Mouse (Mus musculus): ENCODE results near the gene Kctd20. TPM values are rescaled to one million over a fixed set of nuclear protein-coding genes. Genes with fewer than 3 reads are reported as not detected.

Kctd20 gene
- polyA plus RNA-seq, 1 experiment from 2014 or later, result 78.9 TPM

DNA sequence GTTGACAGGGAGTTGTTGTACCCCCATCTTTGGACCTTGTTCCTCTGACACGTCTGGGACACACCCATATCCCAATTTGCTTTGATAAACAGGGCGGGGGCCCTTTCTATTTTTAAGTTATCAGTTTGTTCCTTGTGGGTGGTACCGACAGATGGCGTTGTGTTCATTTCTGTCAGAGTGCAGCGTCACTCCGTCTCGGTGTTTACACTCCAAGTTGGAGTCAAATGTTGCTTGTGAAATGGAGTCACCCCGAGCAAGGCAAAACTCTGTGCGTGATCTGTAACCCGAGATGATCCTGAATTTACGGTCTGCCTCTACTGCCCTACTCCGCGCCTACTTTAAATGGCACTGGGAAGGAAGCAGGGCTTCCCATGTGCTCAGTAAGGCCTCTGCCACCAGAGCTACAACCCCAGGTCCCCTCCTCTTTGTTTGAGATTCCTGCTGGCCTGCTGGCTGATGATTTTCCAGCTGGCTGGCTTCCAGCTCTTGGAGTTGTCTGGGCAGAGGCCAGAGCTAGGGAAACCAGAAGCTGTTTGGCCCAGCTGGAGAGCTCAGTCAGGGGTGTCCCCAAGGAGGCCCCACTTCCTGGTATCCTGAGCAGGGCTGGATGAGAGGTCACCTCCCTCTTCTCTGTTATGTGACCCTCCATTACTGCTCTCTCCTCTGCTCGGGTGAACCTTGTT, 21.2 kb upstream of the Kctd20 start:
- H3K27me3 ChIP-seq (ENCODE audit: control insufficient read depth, insufficient read depth, low read length), result no peaks in the 10 kb centered on the region
- H3K4me1 ChIP-seq (replicated peaks; ENCODE audit: control insufficient read depth, insufficient read depth, low read length), result peaks cover 9% of the 10 kb centered on the region
- no peaks in the 10 kb centered on the region for H3K9me3 ChIP-seq (ENCODE audit: control insufficient read depth, low read length)
- ATAC-seq (ENCODE audit: low FRiP score) (peak; percentile 59), DNase-seq (ENCODE audit: low spot score) (peak; percentile 81)
- no peak overlapping the region for H3K4me3 ChIP-seq (replicated peaks; ENCODE audit: low read length)
- H3K4me2 ChIP-seq (replicated peaks), result peak overlapping the region; percentile 15; the same call in 1 of the 2 replicates
- peak overlapping the region; percentile 27 for H3K27ac ChIP-seq
- H3K36me3 ChIP-seq (replicated peaks; ENCODE audit: control insufficient read depth, insufficient read depth), result no peaks in the 10 kb centered on the region
- H3K9ac ChIP-seq, result no peak overlapping the region
- WGBS, result 19% methylated on average over 14 of the region's 14 CpGs

DNA sequence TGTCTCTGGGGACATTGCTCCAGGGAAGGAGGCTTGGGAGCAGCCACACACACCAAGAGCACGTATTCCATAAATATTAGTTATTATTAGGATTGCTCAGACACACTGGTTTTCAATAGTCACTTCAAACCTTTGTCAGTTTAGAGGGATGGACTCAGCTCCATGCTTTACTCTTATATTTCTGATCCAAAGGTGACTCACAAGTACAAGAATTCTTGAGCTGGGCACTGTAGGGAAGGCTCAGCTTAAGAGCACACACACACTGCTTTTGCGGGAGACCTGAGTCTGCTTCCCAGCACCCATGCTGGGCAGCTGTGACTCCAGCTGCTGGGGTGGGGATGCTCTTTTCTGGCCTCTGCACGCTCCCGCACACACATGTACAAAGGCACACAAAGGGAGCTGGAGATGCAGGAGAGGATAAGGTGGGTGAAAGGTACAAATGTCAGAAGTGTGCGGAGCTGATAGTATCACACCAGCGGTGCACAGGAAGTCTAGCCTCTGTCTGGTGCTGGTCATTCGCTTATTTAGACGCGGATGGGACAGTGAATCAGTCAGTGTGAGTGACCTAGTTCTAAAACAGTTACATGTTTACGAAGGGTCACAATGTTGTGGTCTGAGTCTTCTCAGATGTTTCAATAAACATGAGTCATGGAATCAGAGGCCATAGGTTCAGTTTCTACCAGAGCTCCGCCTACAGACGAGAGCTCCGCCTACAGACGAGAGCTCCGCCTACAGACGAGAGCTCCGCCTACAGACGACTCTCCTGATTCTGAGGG, 20.1 kb upstream of the Kctd20 start:
- no peak for ATAC-seq (ENCODE audit: low FRiP score)

DNA sequence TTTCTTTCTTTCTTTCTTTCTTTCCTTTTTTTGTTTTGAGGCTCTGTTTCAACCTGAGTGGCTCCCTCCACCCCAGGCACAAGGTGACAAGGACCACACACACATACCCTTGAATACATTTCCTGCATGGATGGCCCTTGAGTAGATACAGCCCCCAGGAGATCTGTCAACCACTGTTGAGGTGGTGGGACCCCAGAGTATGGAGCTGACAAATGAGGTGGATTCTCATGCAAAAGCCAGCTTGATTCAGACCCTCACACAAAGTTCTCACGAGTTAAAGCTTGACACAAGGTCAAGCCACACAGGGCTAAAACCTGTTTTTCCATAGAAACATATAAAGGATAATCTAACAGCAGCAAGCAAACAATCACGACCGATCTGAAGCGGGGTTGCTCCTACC, 19.5 kb upstream of the Kctd20 start:
- Histone ChIP-seq H3K4me1 (replicated peaks; ENCODE audit: control insufficient read depth, insufficient read depth, low read length) (peaks cover 9% of the 10 kb centered on the region), H3K9ac (no peak overlapping the region), H3K4me3 (replicated peaks; ENCODE audit: low read length) (no peak overlapping the region), H3K27me3 (ENCODE audit: control insufficient read depth, insufficient read depth, low read length) (no peaks in the 10 kb centered on the region), H3K4me2 (replicated peaks) (no peak overlapping the region), H3K9me3 (ENCODE audit: control insufficient read depth, low read length) (no peaks in the 10 kb centered on the region), H3K36me3 (replicated peaks; ENCODE audit: control insufficient read depth, insufficient read depth) (no peaks in the 10 kb centered on the region), H3K27ac (no peak overlapping the region)
- 92% methylated on average over 4 of the region's 4 CpGs for WGBS
- ATAC-seq (ENCODE audit: low FRiP score) (no peak), DNase-seq (ENCODE audit: low spot score) (no peak)

More for the DNA sequence above, 20.1 kb upstream of the Kctd20 start:
- H3K27me3 ChIP-seq (ENCODE audit: control insufficient read depth, insufficient read depth, low read length), result no peaks in the 10 kb centered on the region
- peaks cover 9% of the 10 kb centered on the region for H3K4me1 ChIP-seq (replicated peaks; ENCODE audit: control insufficient read depth, insufficient read depth, low read length)
- no peak overlapping the region for H3K4me2 ChIP-seq (replicated peaks)
- no peaks in the 10 kb centered on the region for H3K36me3 ChIP-seq (replicated peaks; ENCODE audit: control insufficient read depth, insufficient read depth)
- H3K9ac ChIP-seq, result no peak overlapping the region
- no peak overlapping the region for H3K4me3 ChIP-seq (replicated peaks; ENCODE audit: low read length)
- DNase-seq (ENCODE audit: low spot score), result no peak
- no peak overlapping the region for H3K27ac ChIP-seq
- H3K9me3 ChIP-seq (ENCODE audit: control insufficient read depth, low read length), result no peaks in the 10 kb centered on the region
- 93% methylated on average over 18 of the region's 18 CpGs for WGBS

DNA sequence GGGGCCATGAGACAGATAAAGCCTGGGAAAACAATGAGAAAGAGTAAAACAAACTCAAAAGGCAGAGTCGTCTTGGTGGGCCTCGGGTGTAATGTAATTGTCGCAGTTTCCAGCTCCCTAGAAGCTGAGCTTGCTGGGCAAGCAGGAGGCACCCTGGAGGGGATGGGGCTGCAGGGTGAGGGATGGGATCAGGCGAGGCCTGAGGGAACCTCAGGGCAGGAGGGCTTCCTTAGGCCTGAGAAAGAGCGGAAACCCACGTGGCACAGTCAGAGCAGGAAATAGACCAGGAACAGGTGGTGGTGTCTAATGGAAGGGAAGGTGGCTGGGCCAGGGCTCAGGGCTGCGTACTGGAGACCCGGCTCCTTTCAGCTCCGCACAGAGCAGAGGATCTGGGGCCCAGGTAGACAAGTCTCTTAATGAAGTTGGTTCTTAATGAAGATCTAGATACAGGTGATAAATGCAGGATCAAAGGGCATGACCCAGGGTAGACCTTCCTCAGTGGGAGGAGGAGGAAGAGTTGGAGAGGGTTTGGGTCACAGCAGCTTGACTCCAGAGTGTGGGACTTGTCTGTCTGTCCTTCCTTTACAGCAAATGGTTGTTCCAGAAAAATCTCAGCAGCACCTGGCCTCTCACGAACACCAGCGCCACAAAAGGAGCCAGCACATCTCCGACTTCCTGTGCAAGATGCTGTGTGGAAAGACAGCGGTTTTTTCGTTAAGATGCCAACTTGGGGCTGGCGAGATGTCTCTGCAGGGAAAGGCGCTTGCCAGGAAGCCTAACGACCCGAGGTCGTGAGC, 17.4 kb upstream of the Kctd20 start:
- 76% methylated on average over 19 of the region's 19 CpGs for WGBS
- Histone ChIP-seq H3K4me3 (replicated peaks; ENCODE audit: low read length) (no peak overlapping the region), H3K36me3 (replicated peaks; ENCODE audit: control insufficient read depth, insufficient read depth) (no peaks in the 10 kb centered on the region), H3K27me3 (ENCODE audit: control insufficient read depth, insufficient read depth, low read length) (no peaks in the 10 kb centered on the region), H3K27ac (no peak overlapping the region), H3K9ac (no peak overlapping the region), H3K4me1 (replicated peaks; ENCODE audit: control insufficient read depth, insufficient read depth, low read length) (peaks cover 9% of the 10 kb centered on the region), H3K9me3 (ENCODE audit: control insufficient read depth, low read length) (no peaks in the 10 kb centered on the region), H3K4me2 (replicated peaks) (no peak overlapping the region)
- no peak for DNase-seq (ENCODE audit: low spot score)
- no peak for ATAC-seq (ENCODE audit: low FRiP score)

DNA sequence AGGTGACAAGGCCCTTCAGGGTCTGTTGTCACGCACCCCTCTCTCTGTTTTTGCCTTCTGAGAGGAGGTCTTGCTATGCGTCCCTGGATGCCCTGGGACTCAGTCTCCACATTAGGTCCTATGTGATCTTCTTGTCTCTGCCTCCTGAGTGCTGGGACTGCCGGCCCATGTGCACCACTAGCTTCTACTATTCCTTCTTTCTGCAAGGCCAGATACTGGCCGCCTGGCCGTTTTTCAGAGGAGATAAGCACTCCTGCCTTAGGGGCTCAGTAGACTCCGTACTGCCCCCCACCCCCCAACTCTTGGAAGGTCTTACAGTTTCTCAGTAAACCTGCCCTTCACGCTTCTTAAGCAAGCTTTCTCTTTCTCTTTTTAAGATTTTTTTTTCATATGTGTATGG, 15.6 kb upstream of the Kctd20 start:
- H3K27me3 ChIP-seq (ENCODE audit: control insufficient read depth, insufficient read depth, low read length), result no peaks in the 10 kb centered on the region
- H3K27ac ChIP-seq, result no peak overlapping the region
- DNase-seq (ENCODE audit: low spot score), result no peak
- H3K9me3 ChIP-seq (ENCODE audit: control insufficient read depth, low read length), result no peaks in the 10 kb centered on the region
- H3K9ac ChIP-seq, result no peak overlapping the region
- no peak for ATAC-seq (ENCODE audit: low FRiP score)
- no peaks in the 10 kb centered on the region for H3K4me1 ChIP-seq (replicated peaks; ENCODE audit: control insufficient read depth, insufficient read depth, low read length)
- no peak overlapping the region for H3K4me2 ChIP-seq (replicated peaks)
- no peaks in the 10 kb centered on the region for H3K36me3 ChIP-seq (replicated peaks; ENCODE audit: control insufficient read depth, insufficient read depth)
- no peak overlapping the region for H3K4me3 ChIP-seq (replicated peaks; ENCODE audit: low read length)
- 91% methylated on average over 7 of the region's 7 CpGs for WGBS

DNA sequence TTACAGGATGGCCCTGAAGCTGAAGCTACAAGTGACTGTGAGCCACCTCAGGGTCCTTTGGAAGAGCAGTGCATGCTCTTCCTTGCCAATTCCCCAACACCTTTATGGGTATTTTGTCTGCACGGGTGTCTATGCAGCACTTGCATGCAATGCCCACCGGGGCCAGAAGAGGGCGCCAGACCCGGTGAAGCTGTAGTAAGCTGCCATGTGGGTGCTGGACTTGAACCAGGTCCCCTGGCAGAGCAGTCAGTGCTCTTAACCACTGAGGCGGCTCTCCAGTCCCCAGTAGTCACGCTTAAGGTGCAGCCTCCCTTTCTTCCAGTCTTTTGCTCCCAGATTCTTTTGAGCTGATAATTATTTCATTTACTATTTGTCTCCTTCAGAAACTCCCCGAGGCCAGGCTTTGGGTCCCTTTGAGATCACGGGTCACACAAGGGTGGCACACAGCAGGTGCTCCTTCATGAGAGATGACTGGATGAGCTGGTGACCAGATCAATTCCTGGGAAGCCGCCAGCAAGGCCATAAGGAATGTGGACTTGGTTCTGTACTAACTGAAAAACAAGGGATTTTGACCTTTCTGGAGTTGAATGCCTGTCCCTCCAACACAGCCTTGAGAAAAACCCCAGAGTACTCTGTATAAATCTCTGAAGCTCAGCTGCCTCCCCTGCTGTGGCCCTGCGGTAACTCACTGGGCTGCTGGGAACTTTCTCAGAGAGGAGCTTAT, 15.0 kb upstream of the Kctd20 start:
- H3K27me3 ChIP-seq (ENCODE audit: control insufficient read depth, insufficient read depth, low read length), result no peaks in the 10 kb centered on the region
- ATAC-seq (ENCODE audit: low FRiP score) (no peak), DNase-seq (ENCODE audit: low spot score) (no peak)
- no peak overlapping the region for H3K9ac ChIP-seq
- H3K9me3 ChIP-seq (ENCODE audit: control insufficient read depth, low read length), result no peaks in the 10 kb centered on the region
- H3K4me2 ChIP-seq (replicated peaks), result no peak overlapping the region
- H3K4me1 ChIP-seq (replicated peaks; ENCODE audit: control insufficient read depth, insufficient read depth, low read length), result no peaks in the 10 kb centered on the region
- no peak overlapping the region for H3K4me3 ChIP-seq (replicated peaks; ENCODE audit: low read length)
- 86% methylated on average over 10 of the region's 10 CpGs for WGBS
- H3K36me3 ChIP-seq (replicated peaks; ENCODE audit: control insufficient read depth, insufficient read depth), result no peaks in the 10 kb centered on the region
- H3K27ac ChIP-seq, result no peak overlapping the region

DNA sequence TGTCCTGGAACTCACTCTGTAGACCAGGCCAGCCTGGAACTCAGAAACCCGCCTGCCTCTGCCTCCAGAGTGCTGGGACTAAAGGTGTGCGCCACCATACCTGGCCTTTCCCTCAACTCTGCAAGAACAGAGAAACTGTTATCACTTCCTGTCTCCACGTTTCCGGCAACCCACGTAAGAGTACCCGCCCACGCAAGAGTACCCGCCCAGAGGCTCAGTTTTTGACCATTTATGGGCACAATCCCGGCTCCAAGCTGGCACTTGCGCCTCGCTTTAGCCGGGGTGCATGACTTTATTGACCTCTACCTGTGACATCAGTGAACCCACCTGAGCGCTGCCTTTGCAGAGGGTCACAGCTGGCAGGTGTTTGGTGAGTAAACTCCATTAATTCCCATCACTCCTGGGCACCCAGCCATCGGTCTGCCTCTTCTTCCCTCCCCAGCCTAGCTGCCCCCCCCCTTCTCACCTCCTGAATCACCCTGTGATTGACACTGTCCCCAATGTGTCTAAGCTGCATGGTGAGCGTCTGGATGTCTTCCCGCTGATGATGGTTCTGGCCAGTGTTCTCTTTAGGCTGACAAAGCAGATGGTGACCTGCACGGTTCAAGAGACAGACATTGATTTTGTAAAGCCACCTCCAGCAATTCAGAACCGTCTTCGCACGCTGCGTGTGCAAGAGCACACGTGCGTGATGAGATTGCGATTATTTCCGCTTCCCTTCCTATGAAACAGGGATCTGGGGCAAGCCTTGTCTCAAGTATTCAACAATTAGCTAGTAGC, 10.8 kb upstream of the Kctd20 start:
- DNase-seq (ENCODE audit: low spot score) (peak; percentile 32), ATAC-seq (ENCODE audit: low FRiP score) (no peak)
- Histone ChIP-seq H3K27me3 (ENCODE audit: control insufficient read depth, insufficient read depth, low read length) (no peaks in the 10 kb centered on the region), H3K4me1 (replicated peaks; ENCODE audit: control insufficient read depth, insufficient read depth, low read length) (no peaks in the 10 kb centered on the region), H3K4me3 (replicated peaks; ENCODE audit: low read length) (no peak overlapping the region), H3K27ac (no peak overlapping the region), H3K9ac (no peak overlapping the region), H3K4me2 (replicated peaks) (no peak overlapping the region), H3K36me3 (replicated peaks; ENCODE audit: control insufficient read depth, insufficient read depth) (no peaks in the 10 kb centered on the region), H3K9me3 (ENCODE audit: control insufficient read depth, low read length) (no peaks in the 10 kb centered on the region)
- 83% methylated on average over 25 of the region's 25 CpGs for WGBS

DNA sequence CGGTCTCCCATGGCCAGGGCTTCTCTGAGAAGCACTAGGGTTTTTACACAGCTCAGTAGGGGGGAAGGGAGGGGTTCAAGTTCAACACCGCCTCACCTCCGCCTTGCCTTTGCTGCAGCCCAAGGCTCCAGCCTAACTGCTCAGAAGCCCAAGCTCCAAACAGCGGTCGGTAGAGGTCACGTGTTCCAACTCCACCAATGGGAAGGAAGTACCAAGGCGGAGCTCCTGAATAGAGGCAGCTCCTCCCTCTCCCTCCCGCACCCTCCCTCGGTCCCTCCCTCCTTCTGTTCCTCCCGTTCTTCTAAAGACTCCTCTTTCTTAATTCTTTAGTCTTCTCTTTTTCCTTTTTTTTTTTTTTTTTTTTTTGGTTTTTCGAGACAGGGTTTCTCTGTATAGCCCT, 9.6 kb upstream of the Kctd20 start:
- no peaks in the 10 kb centered on the region for H3K36me3 ChIP-seq (replicated peaks; ENCODE audit: control insufficient read depth, insufficient read depth)
- no peaks in the 10 kb centered on the region for H3K4me1 ChIP-seq (replicated peaks; ENCODE audit: control insufficient read depth, insufficient read depth, low read length)
- peaks cover under 1% of the 10 kb centered on the region; the same call in 1 of the 2 replicates for H3K9me3 ChIP-seq (ENCODE audit: control insufficient read depth, low read length)
- no peaks in the 10 kb centered on the region for H3K27me3 ChIP-seq (ENCODE audit: control insufficient read depth, insufficient read depth, low read length)
- no peak for DNase-seq (ENCODE audit: low spot score)
- WGBS, result 84% methylated on average over 10 of the region's 11 CpGs
- no peak overlapping the region for H3K4me2 ChIP-seq (replicated peaks)
- no peak for ATAC-seq (ENCODE audit: low FRiP score)
- H3K27ac ChIP-seq, result no peak overlapping the region
- H3K9ac ChIP-seq, result no peak overlapping the region
- no peak overlapping the region for H3K4me3 ChIP-seq (replicated peaks; ENCODE audit: low read length)

Measured in hindbrain, embryonic 14.5 days (tissue).